Mouse (Mus musculus): ENCODE measurements around the gene Pspc1. TPM values are rescaled to one million over a fixed set of nuclear protein-coding genes. Genes with fewer than 3 reads are reported as not detected.
A peak's percentile ranks its signal among the peaks of the same experiment; 100 is the strongest.
"Not testable (repeated sequence)": the region's sequence is repeated elsewhere in the genome, so short reads cannot be mapped to it uniquely, and the experiment has no call there.

Gene Pspc1
- 10 to 100 TPM; 54.3 to 63.4 TPM for total RNA-seq (2021)

DNA sequence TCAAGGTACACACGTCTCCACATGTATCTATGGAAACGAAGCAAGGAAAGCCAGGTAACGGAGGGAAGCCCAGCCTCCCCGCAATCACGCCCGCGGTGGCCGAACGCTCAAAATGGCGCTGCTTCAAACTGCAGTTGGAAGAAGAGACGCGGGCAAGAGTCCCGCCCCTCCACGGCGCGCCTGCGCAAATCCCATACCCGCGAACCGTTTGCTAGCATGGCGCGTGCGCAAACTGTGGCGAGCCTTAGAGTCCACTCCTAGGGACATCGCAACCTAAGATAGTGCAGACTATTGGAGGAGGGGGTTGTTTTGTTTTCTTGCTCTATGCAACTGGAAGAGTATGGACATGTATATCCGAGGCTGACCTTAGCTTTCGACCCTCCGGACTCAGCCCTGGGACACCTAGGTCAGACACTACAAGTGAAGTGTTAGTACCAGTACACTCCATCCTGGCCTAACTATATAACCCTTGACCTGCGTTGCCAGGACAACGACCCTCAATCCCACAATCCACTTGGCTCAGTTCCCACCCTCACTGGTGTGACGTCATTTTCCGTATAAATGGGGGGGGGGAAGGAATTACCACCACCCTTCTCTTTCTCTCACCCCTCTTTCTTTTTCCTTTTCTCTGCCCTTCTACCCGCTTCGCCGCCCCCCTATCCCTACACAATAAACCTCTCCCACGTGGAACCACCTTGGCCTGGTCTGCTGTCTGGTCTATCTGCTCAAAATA is at the start of gene Pspc1:
Gene Pspc1, minus strand, starts transcription at position 117 of the 733 bp plus-strand sequence.
- peak; percentile 98 for DNase-seq (ENCODE audit: low spot score in 2 of 2)
- intact Hi-C loops (cut with DNase I): loop anchor here (2.0 kb wide), 2 partner anchors 108 to 110 kb away; partner anchors contain the start of genes Mphosph8 and Zmym2

DNA sequence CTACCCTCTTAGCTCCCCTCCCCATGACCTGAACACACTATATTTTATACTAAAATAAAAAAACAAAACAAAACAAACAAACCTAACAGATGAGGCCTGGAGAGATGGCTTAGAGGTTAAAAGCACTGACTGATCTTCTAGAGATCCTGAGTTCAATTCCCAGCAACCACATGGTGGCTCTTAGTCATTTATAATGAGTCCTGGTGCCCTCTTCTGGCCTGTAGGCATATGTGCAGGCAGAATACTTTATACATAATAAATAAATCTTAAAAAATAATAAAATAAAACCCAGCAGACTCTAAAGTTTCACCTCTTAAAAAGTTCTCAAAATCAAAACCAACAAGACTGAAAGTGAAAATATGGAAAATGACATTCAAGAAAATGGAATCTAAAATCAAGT is 46.4 kb upstream of the Pspc1 start:
- intact Hi-C loops (cut with DNase I): no loop called here
- DNase-seq (ENCODE audit: low spot score in 2 of 2): no peak

DNA sequence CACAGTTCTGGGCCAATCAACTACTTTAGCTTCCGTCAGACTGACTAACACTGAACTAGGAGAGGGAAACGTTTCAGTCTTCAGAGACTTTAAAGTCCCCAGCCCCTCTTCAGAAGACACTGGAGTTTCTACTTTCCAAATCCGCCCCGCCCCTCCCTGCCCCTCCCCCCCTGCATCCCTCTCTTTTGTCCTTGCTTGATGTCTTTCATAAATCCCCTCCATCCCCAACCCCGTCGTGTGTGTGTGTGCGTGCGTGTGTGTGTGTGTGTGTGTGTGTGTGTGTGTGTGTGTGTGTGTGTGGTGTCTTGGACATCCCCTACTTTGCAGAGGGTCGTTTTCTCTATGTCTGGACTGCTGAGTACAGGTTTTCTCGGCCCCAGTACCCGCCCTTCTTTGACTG is 39.5 kb upstream of the Pspc1 start:
- DNase-seq (ENCODE audit: low spot score in 2 of 2): no peak
- intact Hi-C loops (cut with DNase I): no loop called here

GRCm38 (mm10) chr14:56817131-56817530 is 39.0 kb upstream of the Pspc1 start:
- no peak for DNase-seq (ENCODE audit: low spot score in 2 of 2)
- intact Hi-C loops (cut with DNase I): no loop called here

DNA sequence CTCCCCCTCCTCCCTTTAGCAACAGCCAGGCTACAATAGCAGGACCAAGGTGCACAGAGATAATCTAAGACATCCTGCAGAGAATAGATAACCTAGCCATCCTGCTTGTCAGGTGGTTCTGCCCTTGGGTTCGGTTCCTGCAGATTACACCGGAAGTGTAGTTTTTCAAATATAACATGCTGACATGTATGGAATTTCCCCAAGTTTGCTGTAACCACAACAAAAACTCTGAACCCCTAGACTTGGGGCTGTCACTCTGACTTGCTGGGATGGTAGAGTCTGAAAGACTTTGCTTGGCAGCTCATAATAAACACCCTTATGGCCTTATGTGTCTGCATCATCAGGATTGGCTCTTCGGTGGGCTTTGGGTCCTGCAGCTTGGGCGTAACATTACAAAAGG is 38.4 kb upstream of the Pspc1 start:
- intact Hi-C loops (cut with DNase I): no loop called here
- DNase-seq (ENCODE audit: low spot score in 2 of 2): no peak

DNA sequence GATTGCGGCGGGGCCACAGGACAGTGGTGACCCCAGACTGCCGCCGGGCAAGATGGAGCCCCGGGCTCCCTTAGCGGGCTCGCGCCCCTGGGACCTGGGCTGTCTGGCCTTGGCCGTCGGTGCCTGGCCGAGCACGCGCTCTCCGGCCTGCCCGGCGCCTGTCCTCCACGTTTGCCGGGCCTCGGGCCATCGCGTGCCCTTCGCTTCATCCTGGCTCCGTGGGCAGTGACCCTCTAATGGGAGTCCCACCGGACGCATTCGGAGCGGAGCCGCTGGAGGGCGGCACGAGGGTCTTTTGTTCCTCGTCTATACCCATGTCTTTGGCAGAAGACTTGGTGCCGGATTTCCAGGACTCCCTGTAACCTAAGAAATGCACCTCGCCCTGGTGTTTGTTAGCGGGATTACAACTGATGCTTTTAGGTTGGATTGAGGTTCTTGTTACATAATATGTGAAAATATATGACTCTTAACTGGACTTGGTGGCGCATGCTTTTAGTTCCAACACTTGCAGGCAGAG is 34.5 kb upstream of the Pspc1 start:
- intact Hi-C loops (cut with DNase I): no loop called here
- peak; percentile 79 to 86 for DNase-seq (ENCODE audit: low spot score in 2 of 2)

GRCm38 (mm10) chr14:56811701-56812339 is 33.7 kb upstream of the Pspc1 start, which contains the start of gene Zmym5:
Gene Zmym5, minus strand, starts transcription at chr14:56811716.
- intact Hi-C loops (cut with DNase I): loop anchor here (2.0 kb wide), 1 partner anchor 75 kb away; the partner anchor contains the start of gene Zmym2
- peak; percentile 86 to 96 for DNase-seq (ENCODE audit: low spot score in 2 of 2)

- peak in 1 of 2 experiments; percentile 16 for DNase-seq (ENCODE audit: low spot score in 2 of 2)
- intact Hi-C loops (cut with DNase I): loop anchor here (2.0 kb wide), 1 partner anchor 76 kb away; the partner anchor contains the start of gene Zmym2
Measured at GRCm38 (mm10) chr14:56810781-56811690, 32.9 kb upstream of the Pspc1 start.

GRCm38 (mm10) chr14:56793243-56793642 is 15.1 kb upstream of the Pspc1 start:
- intact Hi-C loops (cut with DNase I): loop anchor here (5.0 kb wide), 2 partner anchors 149 to 416 kb away; no protein-coding TSS in a partner anchor
- DNase-seq (ENCODE audit: low spot score in 2 of 2): peak; percentile 33 to 55

DNA sequence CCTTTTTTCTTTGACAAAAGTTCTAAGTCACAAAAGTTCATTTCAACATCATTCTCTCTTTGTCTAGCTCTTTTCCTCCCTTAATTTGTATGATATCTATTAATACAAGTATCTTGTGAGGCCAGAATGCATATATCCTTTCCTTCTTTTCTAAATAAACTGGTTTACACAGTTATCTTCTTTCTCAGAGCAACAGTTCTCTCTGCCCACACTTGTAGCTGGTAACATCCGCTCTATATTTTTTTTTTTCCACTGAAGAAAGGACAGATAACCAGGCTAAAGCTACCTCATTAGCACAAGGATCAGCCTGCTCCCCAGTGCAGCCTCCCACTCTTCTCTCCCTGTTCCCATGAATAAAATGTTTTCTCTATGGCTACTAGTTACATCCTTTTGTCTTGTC is 6.5 kb upstream of the Pspc1 start:
- no peak for DNase-seq (ENCODE audit: low spot score in 2 of 2)
- intact Hi-C loops (cut with DNase I): no loop called here

- intact Hi-C loops (cut with DNase I): loop anchor here (2.0 kb wide), 2 partner anchors 108 to 110 kb away; partner anchors contain the start of genes Mphosph8 and Zmym2
- no peak for DNase-seq (ENCODE audit: low spot score in 2 of 2)
Measured at GRCm38 (mm10) chr14:56778933-56779300, 801 bp upstream of the Pspc1 start.

- intact Hi-C loops (cut with DNase I): loop anchor here (2.0 kb wide), 2 partner anchors 109 kb away; partner anchors contain the start of genes Mphosph8 and Zmym2
- DNase-seq (ENCODE audit: low spot score in 2 of 2): peak; percentile 60 to 68
Measured at GRCm38 (mm10) chr14:56777360-56778136, 568 bp downstream of the Pspc1 start.

DNA sequence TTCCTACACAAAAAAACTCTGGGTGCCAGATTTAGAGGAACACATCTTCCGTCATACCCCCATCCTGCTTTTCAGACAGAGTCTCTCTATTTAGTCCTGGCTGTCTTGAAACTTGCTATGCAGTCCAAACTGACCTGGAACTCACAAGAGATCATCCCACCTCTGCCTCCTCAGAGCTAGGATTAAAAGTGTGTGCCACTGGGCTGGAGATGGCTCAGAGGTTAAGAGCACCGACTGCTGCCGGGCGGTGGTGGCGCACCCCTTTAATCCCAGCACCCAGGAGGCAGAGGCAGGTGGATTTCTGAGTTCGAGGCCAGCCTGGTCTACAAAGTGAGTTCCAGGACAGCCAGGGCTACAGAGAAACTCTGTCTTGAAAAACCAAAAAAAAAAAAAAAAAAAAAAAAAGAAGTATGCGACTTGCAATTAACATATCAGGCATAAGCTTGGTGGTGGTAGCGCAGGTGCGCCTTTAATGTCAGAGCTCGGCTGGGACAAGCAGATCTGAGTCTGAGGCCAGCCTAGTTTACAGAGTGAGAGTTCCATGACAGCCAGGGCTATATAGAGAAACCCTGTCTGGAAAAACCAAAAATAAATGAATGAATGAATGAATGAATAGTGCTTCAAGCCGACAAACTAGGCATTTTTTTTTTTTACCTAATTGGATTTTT is 1.4 kb downstream of the Pspc1 start:
- DNase-seq (ENCODE audit: low spot score in 2 of 2): no peak
- intact Hi-C loops (cut with DNase I): no loop called here

GRCm38 (mm10) chr14:56775416-56775815 is 2.7 kb downstream of the Pspc1 start:
- intact Hi-C loops (cut with DNase I): no loop called here
- peak in 1 of 2 experiments; percentile 71 for DNase-seq (ENCODE audit: low spot score in 2 of 2)

- intact Hi-C loops (cut with DNase I): not testable (repeated sequence)
Measured at GRCm38 (mm10) chr14:56766438-56766837, 11.7 kb downstream of the Pspc1 start.

GRCm38 (mm10) chr14:56765117-56765516 is 13.0 kb downstream of the Pspc1 start:
- DNase-seq (ENCODE audit: low spot score in 2 of 2); intact Hi-C loops (cut with DNase I): not testable (repeated sequence)

More at GRCm38 (mm10) chr14:56766438-56766837, 11.7 kb downstream of the Pspc1 start:
- not testable (repeated sequence) for DNase-seq (ENCODE audit: low spot score in 2 of 2)

GRCm38 (mm10) chr14:56751282-56751681 is 26.8 kb downstream of the Pspc1 start:
- DNase-seq (ENCODE audit: low spot score in 2 of 2): no peak

GRCm38 (mm10) chr14:56740175-56740574 is 37.9 kb downstream of the Pspc1 start:
- intact Hi-C loops (cut with DNase I): no loop called here
- no peak for DNase-seq (ENCODE audit: low spot score in 2 of 2)

More at GRCm38 (mm10) chr14:56751282-56751681, 26.8 kb downstream of the Pspc1 start:
- intact Hi-C loops (cut with DNase I): no loop called here
